Mouse (Mus musculus): ENCODE measurements around the gene Ranbp17.
A peak's percentile ranks its signal among the peaks of the same experiment; 100 is the strongest.

The Ranbp17 gene

DNA sequence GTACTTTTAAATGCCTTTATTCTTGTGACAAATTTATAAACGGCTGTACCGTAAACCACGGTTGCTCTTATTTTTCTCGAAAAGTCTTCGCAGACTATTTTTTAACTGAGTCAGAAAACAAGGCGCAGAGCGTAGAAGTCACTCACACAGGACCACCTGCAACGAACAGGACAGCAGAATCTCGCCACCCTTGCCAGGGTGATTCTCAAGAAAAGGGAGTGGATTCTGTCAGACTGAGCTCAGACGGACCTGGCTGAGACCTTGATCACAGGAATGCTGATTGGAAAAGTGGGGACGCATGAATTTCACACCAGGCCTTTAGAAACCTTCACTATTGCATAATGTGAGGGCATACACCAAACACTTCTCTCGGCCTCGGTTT is 316.4 kb downstream of the Ranbp17 start:
- no peak for DNase-seq (ENCODE audit: low spot score in 2 of 2)

DNA sequence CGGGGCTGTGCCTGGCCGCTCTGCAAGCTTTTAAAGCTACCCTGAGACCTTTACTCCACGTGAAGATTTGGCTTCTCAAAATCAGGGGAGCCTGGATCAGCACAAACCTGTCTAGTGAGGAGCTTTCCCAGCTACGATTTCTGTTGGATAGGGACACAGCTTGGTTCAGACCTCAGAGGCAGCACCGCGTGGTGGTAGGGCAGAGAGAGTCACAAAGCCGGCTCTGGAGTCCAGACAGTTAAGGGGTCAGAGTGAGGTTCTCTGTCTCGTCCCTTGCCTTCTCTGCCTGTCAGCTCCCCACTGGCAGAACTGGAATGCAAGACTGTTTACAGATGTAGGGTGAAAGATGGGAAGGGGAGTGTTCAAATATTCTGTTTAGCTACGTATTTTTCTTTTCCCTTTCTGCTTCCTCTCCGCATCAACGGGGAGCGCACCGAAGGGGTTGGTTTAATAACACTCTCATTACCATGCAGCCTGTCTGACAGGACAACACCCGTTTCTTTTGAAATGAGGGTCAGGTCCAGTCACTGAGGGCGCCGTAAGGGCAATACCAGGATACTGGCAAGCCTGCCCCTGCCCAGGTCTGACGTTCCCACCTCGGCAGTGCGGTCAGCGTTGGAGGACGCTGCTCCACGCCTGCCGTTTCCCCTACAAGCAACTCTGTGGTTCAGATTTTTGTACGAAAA is 317.0 kb downstream of the Ranbp17 start:
- DNase-seq (ENCODE audit: low spot score in 2 of 2) = no peak

- no peak for DNase-seq (ENCODE audit: low spot score in 2 of 2)
Measured at GRCm38 (mm10) chr11:33195531-33196446, 317.8 kb downstream of the Ranbp17 start.

- DNase-seq (ENCODE audit: low spot score in 2 of 2) = no peak
Measured at GRCm38 (mm10) chr11:33195061-33195460, 318.5 kb downstream of the Ranbp17 start.

- no peak for DNase-seq (ENCODE audit: low spot score in 2 of 2)
Measured at GRCm38 (mm10) chr11:33193695-33194094, 319.9 kb downstream of the Ranbp17 start.

GRCm38 (mm10) chr11:33181804-33182203 is 331.7 kb downstream of the Ranbp17 start:
- DNase-seq (ENCODE audit: low spot score in 2 of 2) = no peak

DNA sequence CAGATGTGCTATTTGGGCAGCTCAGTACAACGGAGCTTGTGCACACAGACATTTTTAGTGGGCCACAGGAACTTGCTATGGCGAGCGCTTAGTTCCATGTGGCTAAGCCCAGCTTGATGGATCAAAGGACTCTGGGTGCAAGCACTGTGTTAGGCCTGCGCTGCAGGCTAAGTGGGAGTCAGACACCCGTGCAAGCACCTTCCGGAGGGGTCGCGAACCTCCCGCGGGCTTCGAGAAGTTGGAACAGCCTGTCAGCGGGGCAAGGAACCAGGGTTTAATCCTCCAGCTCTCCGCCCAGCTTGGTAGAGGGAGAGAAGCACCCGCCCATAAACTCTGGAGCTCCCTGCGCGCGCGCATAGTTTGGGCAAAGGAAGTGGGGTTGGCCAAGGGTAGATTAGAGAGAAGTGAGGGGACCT is 332.8 kb downstream of the Ranbp17 start:
- no peak for DNase-seq (ENCODE audit: low spot score in 2 of 2)

DNA sequence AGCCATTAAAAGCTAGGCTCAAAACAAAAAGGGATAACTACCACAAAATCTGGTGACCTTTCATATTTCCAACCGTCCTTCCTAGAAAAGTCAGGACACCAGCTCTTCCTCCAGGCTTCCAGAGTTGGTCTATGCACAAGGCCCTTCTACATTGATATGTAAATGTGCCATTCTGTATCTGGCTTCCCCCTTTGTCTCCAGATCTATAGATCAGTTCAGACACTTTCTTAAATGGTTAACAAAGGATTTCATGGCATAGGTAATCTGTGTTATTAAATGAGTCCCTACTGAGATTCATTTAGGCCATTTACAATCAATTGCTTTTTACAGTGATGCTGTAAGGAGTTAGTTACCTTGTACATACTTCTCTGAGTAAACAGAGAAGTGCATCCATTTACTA is 333.7 kb downstream of the Ranbp17 start:
- no peak for DNase-seq (ENCODE audit: low spot score in 2 of 2)

- no peak for DNase-seq (ENCODE audit: low spot score in 2 of 2)
Measured at GRCm38 (mm10) chr11:33176525-33177245, 336.9 kb downstream of the Ranbp17 start.

- DNase-seq (ENCODE audit: low spot score in 2 of 2) = no peak
Measured at GRCm38 (mm10) chr11:33175768-33176167, 337.8 kb downstream of the Ranbp17 start.

GRCm38 (mm10) chr11:33170489-33170888 is 343.1 kb downstream of the Ranbp17 start:
- peak in 1 of 2 experiments; percentile 27 for DNase-seq (ENCODE audit: low spot score in 2 of 2)

DNA sequence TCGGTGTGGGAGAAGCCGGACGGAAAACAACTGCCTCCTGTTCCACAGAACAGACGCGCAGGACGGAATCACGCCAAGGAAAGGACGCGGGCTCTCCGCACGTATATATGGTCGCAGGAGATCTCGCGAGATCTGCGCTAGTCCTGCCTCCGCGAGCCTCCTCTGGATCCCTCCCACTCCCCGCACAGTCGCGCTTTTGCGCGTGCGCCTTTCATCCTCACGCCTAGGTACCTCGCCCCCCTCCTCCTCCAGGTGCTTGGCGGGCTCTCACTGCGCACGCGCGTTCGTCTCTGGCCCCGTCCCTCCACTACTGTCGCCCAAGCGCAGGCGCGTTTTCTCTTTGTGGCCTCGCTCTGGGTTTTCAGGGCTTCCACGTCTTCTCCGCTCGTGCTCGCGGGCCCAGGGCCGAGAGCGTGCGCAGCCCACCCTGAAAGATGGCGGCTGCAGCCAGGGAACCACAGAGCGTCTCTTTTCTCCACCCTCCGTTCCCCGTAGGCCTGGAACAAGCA is 350.5 kb downstream of the Ranbp17 start, which contains the start of gene Npm1:
Npm1 (minus strand) TSS at position 209 of the 509 bp plus-strand sequence.
- peak; percentile 97 to 99 for DNase-seq (ENCODE audit: low spot score in 2 of 2)

DNA sequence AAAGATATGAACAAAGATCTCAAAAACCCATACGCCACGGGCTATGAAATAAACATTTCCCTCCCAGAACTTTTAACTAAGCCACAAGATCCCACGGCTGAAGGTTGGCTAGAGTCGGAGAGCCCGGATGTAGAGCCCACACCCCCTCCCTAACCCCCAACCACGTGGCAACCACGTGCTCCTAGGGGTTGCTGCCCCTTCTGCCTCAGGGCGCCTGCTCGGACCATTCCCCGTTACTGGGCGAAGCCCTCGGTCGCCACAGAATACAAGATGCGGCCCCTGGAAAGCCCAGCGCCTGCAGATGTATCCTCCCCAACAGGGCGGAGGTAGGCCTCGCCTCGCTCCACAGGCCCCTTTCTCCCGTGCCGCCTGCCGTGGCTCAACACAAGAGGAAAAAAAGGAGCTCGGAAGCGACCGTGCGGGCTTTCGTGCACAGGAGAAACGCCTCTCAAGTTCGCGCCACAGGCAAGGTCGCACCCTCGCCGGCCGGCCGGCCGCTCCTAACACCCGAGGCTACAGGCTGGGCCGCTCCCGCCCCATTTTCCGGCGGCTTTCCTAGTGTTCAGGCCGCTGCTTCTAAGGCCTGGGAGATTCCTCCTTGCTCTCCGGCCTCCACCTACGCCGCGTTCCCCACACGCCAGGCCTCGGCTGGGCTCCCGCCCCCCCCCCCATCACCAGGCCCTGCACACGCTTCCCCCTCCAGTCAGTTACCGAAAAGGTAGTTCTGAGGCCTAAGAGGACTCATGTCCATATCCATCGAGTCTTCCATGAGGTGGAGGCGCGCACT is 351.1 kb downstream of the Ranbp17 start:
- DNase-seq (ENCODE audit: low spot score in 2 of 2) = peak; percentile 44 to 58
